Mouse (Mus musculus) erythroblast, embryonic 14.5 days (primary cell): ENCODE measurements at regions not wholly inside any gene's neighbourhood (a gene's known extent, or its start where the extent isn't known, plus 50 kb on each side); places are given as distances from the start of the nearest gene placed in this dataset.

Experiments used
- H3K27me3 ChIP-seq: 2 replicates; pipeline ENCODE4 v1.6.1; 2012; ENCODE audit warnings: inconsistent platforms; ENCODE audit not compliant: control insufficient read depth
- H3K36me3 ChIP-seq: 2 replicates; pipeline ENCODE4 v1.6.1; 2012; ENCODE audit warnings: mild to moderate bottlenecking, inconsistent platforms; ENCODE audit not compliant: control insufficient read depth
- H3K4me1 ChIP-seq: 2 replicates; pipeline ENCODE4 v1.6.1; 2012; ENCODE audit warnings: inconsistent platforms; ENCODE audit not compliant: control insufficient read depth
- H3K4me3 ChIP-seq: replicated peaks from 2 replicates; pipeline ENCODE3; 2012; ENCODE audit warnings: moderate library complexity, mild to moderate bottlenecking, inconsistent platforms
- H3K9me3 ChIP-seq: 2 replicates; pipeline ENCODE4 v1.6.1; 2012; ENCODE audit warnings: low read length, inconsistent platforms, mixed read lengths; ENCODE audit not compliant: control insufficient read depth
- GATA1 ChIP-seq: IDR thresholded peaks from 2 replicates; pipeline ENCODE4 v1.6.1; 2012; ENCODE audit warnings: low read length, inconsistent platforms, mixed read lengths
- TAL1 ChIP-seq: IDR thresholded peaks from 3 replicates; pipeline ENCODE4 v1.6.1; 2012; ENCODE audit warnings: low read length, inconsistent platforms, mixed read lengths

- H3K9me3 ChIP-seq = no peaks in the 10 kb centered on the region
- no peak for TF ChIP-seq TAL1
- TF ChIP-seq GATA1 = no peak
- H3K27me3 ChIP-seq = no peaks in the 10 kb centered on the region
Measured at GRCm38 (mm10) chr9:47240950-47241349, 242.4 kb downstream of the Gm4791 start.

GRCm38 (mm10) chr9:47242051-47242450 lies 243.5 kb downstream of the Gm4791 start:
- no peaks in the 10 kb centered on the region for H3K27me3 ChIP-seq
- TF ChIP-seq GATA1 (no peak), TAL1 (no peak)
- no peak overlapping the region for H3K4me3 ChIP-seq
- no peaks in the 10 kb centered on the region for H3K36me3 ChIP-seq
- no peaks in the 10 kb centered on the region for H3K9me3 ChIP-seq
- no peaks in the 10 kb centered on the region for H3K4me1 ChIP-seq

More at GRCm38 (mm10) chr9:47240950-47241349, 242.4 kb downstream of the Gm4791 start:
- no peaks in the 10 kb centered on the region for H3K4me1 ChIP-seq
- H3K4me3 ChIP-seq = no peak overlapping the region
- H3K36me3 ChIP-seq = no peaks in the 10 kb centered on the region

- TF ChIP-seq TAL1 (no peak), GATA1 (no peak)
- no peaks in the 10 kb centered on the region for H3K27me3 ChIP-seq
- H3K36me3 ChIP-seq = no peaks in the 10 kb centered on the region
- no peaks in the 10 kb centered on the region for H3K9me3 ChIP-seq
- no peak overlapping the region for H3K4me3 ChIP-seq
- H3K4me1 ChIP-seq = no peaks in the 10 kb centered on the region
Measured at GRCm38 (mm10) chr9:47242526-47242925, 244.0 kb downstream of the Gm4791 start.

GRCm38 (mm10) chr9:47249029-47249428 lies 250.5 kb downstream of the Gm4791 start:
- Histone ChIP-seq H3K9me3 (peaks cover 14% of the 10 kb centered on the region), H3K4me3 (no peak overlapping the region), H3K4me1 (no peaks in the 10 kb centered on the region), H3K27me3 (no peaks in the 10 kb centered on the region), H3K36me3 (no peaks in the 10 kb centered on the region)
- TF ChIP-seq GATA1 = no peak
- no peak for TF ChIP-seq TAL1

- Histone ChIP-seq H3K4me1 (no peaks in the 10 kb centered on the region), H3K4me3 (no peak overlapping the region), H3K9me3 (peaks cover 14% of the 10 kb centered on the region), H3K36me3 (no peaks in the 10 kb centered on the region), H3K27me3 (no peaks in the 10 kb centered on the region)
- TF ChIP-seq GATA1 = no peak
- no peak for TF ChIP-seq TAL1
Measured at GRCm38 (mm10) chr9:47251160-47251559, 252.6 kb downstream of the Gm4791 start.

- Histone ChIP-seq H3K4me1 (no peaks in the 10 kb centered on the region), H3K36me3 (no peaks in the 10 kb centered on the region), H3K27me3 (no peaks in the 10 kb centered on the region), H3K4me3 (no peak overlapping the region), H3K9me3 (peaks cover 14% of the 10 kb centered on the region)
- TF ChIP-seq GATA1 = no peak
- no peak for TF ChIP-seq TAL1
Measured at GRCm38 (mm10) chr9:47253836-47254657, 255.5 kb downstream of the Gm4791 start.

GRCm38 (mm10) chr9:47265946-47266490 lies 264.0 kb upstream of the Cadm1 start:
- TF ChIP-seq TAL1 = no peak
- TF ChIP-seq GATA1 = no peak
- H3K4me3 ChIP-seq = no peak overlapping the region
- H3K9me3 ChIP-seq = peaks cover 4% of the 10 kb centered on the region; the same call in 1 of the 2 replicates
- H3K36me3 ChIP-seq = no peaks in the 10 kb centered on the region
- H3K27me3 ChIP-seq = no peaks in the 10 kb centered on the region
- H3K4me1 ChIP-seq = no peaks in the 10 kb centered on the region

- TF ChIP-seq GATA1 (no peak), TAL1 (no peak)
- Histone ChIP-seq H3K36me3 (no peaks in the 10 kb centered on the region), H3K9me3 (no peaks in the 10 kb centered on the region), H3K4me1 (no peaks in the 10 kb centered on the region), H3K27me3 (no peaks in the 10 kb centered on the region), H3K4me3 (no peak overlapping the region)
Measured at GRCm38 (mm10) chr9:47276303-47277005, 253.5 kb upstream of the Cadm1 start.

GRCm38 (mm10) chr9:47279410-47279809 lies 250.6 kb upstream of the Cadm1 start:
- Histone ChIP-seq H3K4me3 (no peak overlapping the region), H3K36me3 (no peaks in the 10 kb centered on the region)
- no peak for TF ChIP-seq GATA1
- no peak for TF ChIP-seq TAL1

More at GRCm38 (mm10) chr9:47279410-47279809, 250.6 kb upstream of the Cadm1 start:
- no peaks in the 10 kb centered on the region for H3K27me3 ChIP-seq
- H3K4me1 ChIP-seq = no peaks in the 10 kb centered on the region
- no peaks in the 10 kb centered on the region for H3K9me3 ChIP-seq
